18 mouse cellular contexts compared by ENCODE assay signal in genomic region chr11:95768244-95768643, GRCm38 (mm10). TPM values are rescaled to one million over a fixed set of nuclear protein-coding genes. Genes with fewer than 3 reads are reported as not detected.
"Had no signal": no experiment of that assay in that cellular context is flagged by ENCODE, and none has a peak within 500 bp of the region (broad histone marks: within the 10 kb centered on the region; RNA-seq: fewer than 3 reads in every experiment).

No protein-coding gene starts in this region.

- ATAC-seq: liver, postnatal 0 days; lung, postnatal 0 days; midbrain, embryonic 16.5 days had no signal

- DNase-seq: liver, postnatal 0 days; lung, adult 2 months; lung, postnatal 14 days; lung, postnatal 36 days; midbrain, embryonic 14.5 days; right cerebral cortex, postnatal 14 days; thymus, adult 2 months; thymus, postnatal 25 days; thymus, postnatal 4 days had no signal

- H3K4me3 ChIP-seq: lung, embryonic 15.5 days; megakaryocyte, embryonic 14.5 days; midbrain, embryonic 12.5 days; neural tube, embryonic 12.5 days; stomach, embryonic 15.5 days had no signal

- H3K9me3 ChIP-seq: lung, embryonic 15.5 days; megakaryocyte, embryonic 14.5 days; midbrain, embryonic 12.5 days; neural tube, embryonic 12.5 days; stomach, embryonic 15.5 days had no signal

- H3K27ac ChIP-seq: lung, embryonic 15.5 days; macrophage; midbrain, embryonic 12.5 days; neural tube, embryonic 12.5 days; stomach, embryonic 15.5 days; stomach, postnatal 0 days had no signal

- H3K27me3 ChIP-seq: lung, embryonic 15.5 days; midbrain, embryonic 12.5 days; neural tube, embryonic 12.5 days; stomach, embryonic 15.5 days had no signal

- H3K9ac ChIP-seq: liver, postnatal 0 days; lung, embryonic 15.5 days; midbrain, embryonic 12.5 days; neural tube, embryonic 12.5 days; stomach, embryonic 15.5 days had no signal

- H3K4me1 ChIP-seq: midbrain, embryonic 12.5 days; neural tube, embryonic 12.5 days had no signal

- H3K4me2 ChIP-seq: lung, embryonic 15.5 days; midbrain, embryonic 12.5 days; neural tube, embryonic 12.5 days; stomach, embryonic 15.5 days had no signal

RNA-seq across cellular contexts. Expression of gene Phospho1, which starts 56.1 kb away (rescaled TPM):
- polyA plus RNA-seq: midbrain, embryonic 12.5 days; neural tube, embryonic 12.5 days had no signal
